Mouse (Mus musculus): ENCODE results near the gene Tsg101. TPM values are rescaled to one million over a fixed set of nuclear protein-coding genes. Genes with fewer than 3 reads are reported as not detected.

Gene Tsg101
- polyA plus RNA-seq, 1 experiment from 2014 or later = 169 TPM

DNA sequence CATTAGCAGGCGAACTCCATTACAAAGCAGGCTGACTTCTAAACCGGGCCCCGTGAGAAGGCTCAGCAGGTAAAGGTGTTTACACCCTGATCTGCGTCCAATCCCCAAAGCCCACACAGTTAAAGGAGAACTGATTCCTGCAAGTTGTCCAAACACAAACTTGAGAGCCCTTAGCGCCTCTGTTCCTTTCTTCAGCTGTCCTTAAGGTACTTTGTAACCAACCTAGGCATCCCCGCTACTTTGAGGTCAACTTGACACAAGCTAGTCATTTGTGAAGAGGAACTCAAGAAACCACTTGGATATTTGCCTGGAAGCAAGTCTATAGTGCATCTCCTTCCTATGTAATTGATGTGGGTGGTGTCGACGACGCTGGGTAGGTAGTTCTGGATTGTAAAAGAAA is 62.3 kb downstream of the Tsg101 start:
- no peak overlapping the region for H3K4me2 ChIP-seq (ENCODE audit: low read length)
- H3K36me3 ChIP-seq (ENCODE audit: insufficient read depth, low read length) = peaks cover 31% of the 10 kb centered on the region
- TF ChIP-seq CTCF (IDR thresholded peaks at IDR 0.05; ENCODE audit: low read depth) = no peak
- H3K9me3 ChIP-seq (replicated peaks; ENCODE audit: low read length) = no peaks in the 10 kb centered on the region
- H3K4me3 ChIP-seq (replicated peaks; ENCODE audit: low read depth, low read length) = no peak overlapping the region
- no peak overlapping the region for H3K9ac ChIP-seq (ENCODE audit: low read depth, low read length)
- H3K4me1 ChIP-seq (replicated peaks; ENCODE audit: insufficient read depth, low read length) = no peaks in the 10 kb centered on the region
- DNase-seq (ENCODE audit: low spot score) (no peak), ATAC-seq (replicated peaks; ENCODE audit: low FRiP score, low read depth) (no peak)
- no peak overlapping the region for H3K27ac ChIP-seq
- 68% methylated on average over 9 of the region's 9 CpGs for WGBS
- H3K27me3 ChIP-seq (ENCODE audit: insufficient read depth, low read length) = no peaks in the 10 kb centered on the region

DNA sequence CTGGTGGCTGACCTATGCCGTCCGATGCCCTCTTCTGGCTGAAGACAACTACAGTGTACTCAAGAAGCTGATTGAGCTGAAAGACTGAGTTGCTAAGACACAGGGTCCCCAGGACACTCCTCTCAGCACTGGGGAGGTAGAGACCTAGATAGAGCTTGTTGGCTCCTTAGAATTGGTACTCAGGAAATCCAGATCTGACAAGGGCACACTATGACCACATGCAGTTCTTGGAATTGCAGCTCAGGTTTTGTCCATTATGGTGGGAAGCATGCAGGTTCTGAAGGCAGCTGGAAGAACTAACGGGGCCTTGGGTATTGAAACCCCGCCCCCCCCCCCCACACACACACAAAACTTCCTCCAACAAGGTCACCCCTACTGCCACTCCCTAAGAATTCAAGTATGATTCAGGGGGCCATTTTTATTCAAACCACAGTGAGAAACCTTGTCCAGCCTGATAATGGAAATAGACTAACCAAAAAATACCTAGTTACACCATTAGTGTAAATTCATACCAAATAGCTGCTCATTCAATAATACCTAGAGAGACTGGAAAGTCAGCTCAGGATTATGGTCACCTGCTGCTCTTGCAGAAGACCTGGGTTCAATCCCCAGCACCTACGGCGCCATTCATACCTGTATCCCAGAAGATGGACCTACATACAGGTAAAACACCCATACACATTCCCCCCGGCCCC is 63.8 kb downstream of the Tsg101 start:
- ATAC-seq (replicated peaks; ENCODE audit: low FRiP score, low read depth) (no peak), DNase-seq (ENCODE audit: low spot score) (no peak)
- H3K36me3 ChIP-seq (ENCODE audit: insufficient read depth, low read length) = peaks cover 44% of the 10 kb centered on the region
- no peaks in the 10 kb centered on the region for H3K4me1 ChIP-seq (replicated peaks; ENCODE audit: insufficient read depth, low read length)
- H3K27ac ChIP-seq = no peak overlapping the region
- TF ChIP-seq CTCF (IDR thresholded peaks at IDR 0.05; ENCODE audit: low read depth) = peak; percentile 17; the same call in 1 of the 2 replicates
- H3K27me3 ChIP-seq (ENCODE audit: insufficient read depth, low read length) = no peaks in the 10 kb centered on the region
- WGBS = 65% methylated on average over 7 of the region's 7 CpGs
- no peak overlapping the region for H3K9ac ChIP-seq (ENCODE audit: low read depth, low read length)
- no peaks in the 10 kb centered on the region for H3K9me3 ChIP-seq (replicated peaks; ENCODE audit: low read length)
- H3K4me3 ChIP-seq (replicated peaks; ENCODE audit: low read depth, low read length) = no peak overlapping the region
- no peak overlapping the region for H3K4me2 ChIP-seq (ENCODE audit: low read length)

DNA sequence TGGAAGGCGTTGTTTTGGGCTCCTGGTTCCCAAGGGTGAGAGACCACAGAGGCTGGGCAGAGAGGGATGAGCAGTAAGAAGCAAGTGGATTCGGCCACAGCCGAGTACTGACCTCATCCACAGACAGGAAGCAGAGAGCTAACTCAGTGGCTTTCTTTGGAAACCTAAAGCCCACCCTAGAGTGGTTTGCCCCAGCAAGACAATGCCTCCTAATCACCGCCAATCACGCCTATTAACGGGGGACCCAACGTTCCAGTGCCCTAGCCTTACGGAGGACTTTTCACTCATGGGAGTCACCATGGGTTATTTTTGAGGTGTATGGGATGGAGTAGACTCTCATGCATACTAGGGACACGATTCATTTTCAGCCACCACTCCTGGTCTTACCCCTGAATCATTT is 66.4 kb downstream of the Tsg101 start:
- TF ChIP-seq CTCF (IDR thresholded peaks at IDR 0.05; ENCODE audit: low read depth) = no peak
- 89% methylated on average over 9 of the region's 9 CpGs for WGBS
- DNase-seq (ENCODE audit: low spot score) = no peak
- H3K4me3 ChIP-seq (replicated peaks; ENCODE audit: low read depth, low read length) = no peak overlapping the region
- no peak for ATAC-seq (replicated peaks; ENCODE audit: low FRiP score, low read depth)
- no peaks in the 10 kb centered on the region for H3K4me1 ChIP-seq (replicated peaks; ENCODE audit: insufficient read depth, low read length)
- H3K9ac ChIP-seq (ENCODE audit: low read depth, low read length) = no peak overlapping the region
- no peak overlapping the region for H3K27ac ChIP-seq
- peaks cover 65% of the 10 kb centered on the region for H3K36me3 ChIP-seq (ENCODE audit: insufficient read depth, low read length)
- no peaks in the 10 kb centered on the region for H3K27me3 ChIP-seq (ENCODE audit: insufficient read depth, low read length)
- no peaks in the 10 kb centered on the region for H3K9me3 ChIP-seq (replicated peaks; ENCODE audit: low read length)
- no peak overlapping the region for H3K4me2 ChIP-seq (ENCODE audit: low read length)

DNA sequence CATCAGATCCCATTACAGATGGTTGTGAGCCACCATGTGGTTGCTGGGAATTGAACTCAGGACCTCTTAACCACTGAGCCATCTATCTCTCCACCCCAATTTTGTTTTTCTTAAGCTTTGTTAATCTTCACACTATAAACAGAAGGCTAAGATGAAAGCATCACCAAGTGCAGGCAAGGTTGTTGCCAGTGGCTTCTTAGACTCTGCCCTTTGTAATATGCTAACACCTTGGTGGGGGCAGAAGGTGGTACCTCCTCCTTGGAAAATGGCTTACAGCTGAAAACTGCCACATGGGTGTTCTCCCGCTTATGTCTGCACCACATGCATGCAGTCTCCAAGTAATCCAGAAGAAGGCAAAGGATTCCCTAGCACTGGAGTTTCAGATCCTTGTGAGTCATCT is 67.1 kb downstream of the Tsg101 start:
- Histone ChIP-seq H3K27ac (no peak overlapping the region), H3K4me2 (ENCODE audit: low read length) (no peak overlapping the region), H3K9me3 (replicated peaks; ENCODE audit: low read length) (no peaks in the 10 kb centered on the region), H3K36me3 (ENCODE audit: insufficient read depth, low read length) (peaks cover 68% of the 10 kb centered on the region), H3K27me3 (ENCODE audit: insufficient read depth, low read length) (no peaks in the 10 kb centered on the region), H3K4me1 (replicated peaks; ENCODE audit: insufficient read depth, low read length) (0 out of 2 replicates have a peak, but pooled peaks cover under 1% of the 10 kb centered on the region), H3K9ac (ENCODE audit: low read depth, low read length) (no peak overlapping the region), H3K4me3 (replicated peaks; ENCODE audit: low read depth, low read length) (no peak overlapping the region)
- TF ChIP-seq CTCF (IDR thresholded peaks at IDR 0.05; ENCODE audit: low read depth) = no peak
- 94% methylated on average over 1 of the region's 1 CpGs for WGBS
- no peak for ATAC-seq (replicated peaks; ENCODE audit: low FRiP score, low read depth)
- DNase-seq (ENCODE audit: low spot score) = no peak

DNA sequence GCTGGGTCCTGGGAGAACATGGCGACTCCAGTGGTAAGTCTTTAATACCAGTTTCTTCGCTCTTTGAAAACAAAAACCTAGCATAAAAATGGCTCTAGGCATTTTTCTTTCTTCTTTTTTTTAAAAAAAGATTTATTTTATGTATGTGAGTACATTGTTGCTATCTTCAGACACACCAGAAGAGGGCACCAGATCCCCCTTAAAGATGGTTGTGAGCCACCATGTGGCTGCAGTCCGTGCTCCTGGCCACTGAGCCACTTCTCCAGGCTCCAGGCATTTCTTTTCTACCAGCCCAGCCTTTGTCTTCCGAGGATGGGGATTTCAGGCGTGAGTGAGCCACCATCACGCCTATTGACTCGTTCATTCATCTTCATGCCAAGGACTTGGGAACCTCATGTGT is 68.7 kb downstream of the Tsg101 start:
- H3K9me3 ChIP-seq (replicated peaks; ENCODE audit: low read length) = no peaks in the 10 kb centered on the region
- no peak for DNase-seq (ENCODE audit: low spot score)
- no peak overlapping the region for H3K4me2 ChIP-seq (ENCODE audit: low read length)
- no peak for ATAC-seq (replicated peaks; ENCODE audit: low FRiP score, low read depth)
- H3K4me3 ChIP-seq (replicated peaks; ENCODE audit: low read depth, low read length) = no peak overlapping the region
- H3K27me3 ChIP-seq (ENCODE audit: insufficient read depth, low read length) = no peaks in the 10 kb centered on the region
- no peak overlapping the region for H3K27ac ChIP-seq
- TF ChIP-seq CTCF (IDR thresholded peaks at IDR 0.05; ENCODE audit: low read depth) = 0 out of 2 replicates have a peak, but pooled peaks have one; percentile 25
- no peak overlapping the region for H3K9ac ChIP-seq (ENCODE audit: low read depth, low read length)
- peaks cover 68% of the 10 kb centered on the region for H3K36me3 ChIP-seq (ENCODE audit: insufficient read depth, low read length)
- WGBS = 82% methylated on average over 7 of the region's 7 CpGs
- H3K4me1 ChIP-seq (replicated peaks; ENCODE audit: insufficient read depth, low read length) = peaks cover 10% of the 10 kb centered on the region

DNA sequence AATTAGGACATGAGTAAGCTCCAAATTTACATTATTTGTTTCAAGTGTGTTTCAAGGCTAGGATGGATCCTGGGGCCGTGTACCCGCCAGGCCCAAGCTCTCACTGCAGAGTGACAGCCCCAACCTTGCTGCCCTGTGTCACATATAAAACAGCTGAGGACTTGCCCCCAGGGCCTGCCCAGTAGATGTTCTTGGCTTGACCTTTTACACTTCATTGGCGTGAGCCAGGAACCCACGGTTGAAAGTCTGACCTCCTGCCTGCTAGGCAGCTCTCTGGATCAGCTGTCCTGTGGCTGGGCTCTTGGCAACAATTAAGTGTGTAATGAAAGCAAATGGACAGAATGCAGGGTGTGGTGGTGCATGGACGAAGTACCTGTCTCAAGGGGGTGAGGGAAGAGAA is 70.5 kb downstream of the Tsg101 start:
- DNase-seq (ENCODE audit: low spot score) (no peak), ATAC-seq (replicated peaks; ENCODE audit: low FRiP score, low read depth) (no peak)
- WGBS = 70% methylated on average over 5 of the region's 5 CpGs
- Histone ChIP-seq H3K27ac (no peak overlapping the region), H3K27me3 (ENCODE audit: insufficient read depth, low read length) (no peaks in the 10 kb centered on the region), H3K4me2 (ENCODE audit: low read length) (no peak overlapping the region), H3K9ac (ENCODE audit: low read depth, low read length) (no peak overlapping the region), H3K4me3 (replicated peaks; ENCODE audit: low read depth, low read length) (no peak overlapping the region), H3K36me3 (ENCODE audit: insufficient read depth, low read length) (peaks cover 53% of the 10 kb centered on the region), H3K4me1 (replicated peaks; ENCODE audit: insufficient read depth, low read length) (peaks cover 17% of the 10 kb centered on the region), H3K9me3 (replicated peaks; ENCODE audit: low read length) (no peaks in the 10 kb centered on the region)
- TF ChIP-seq CTCF (IDR thresholded peaks at IDR 0.05; ENCODE audit: low read depth) = no peak

Data from kidney, postnatal 0 days (tissue).